Mouse (Mus musculus): Measurements from ENCODE around the gene Tpk1. TPM values are rescaled to one million over a fixed set of nuclear protein-coding genes. Genes with fewer than 3 reads are reported as not detected.
"Not testable (repeated sequence)": the region's sequence is repeated elsewhere in the genome, so short reads cannot be mapped to it uniquely, and the experiment has no call there.

The Tpk1 gene
- total RNA-seq, 1 experiment from 2014 or later, result 11.8 TPM

- DNase-seq, result no peak
Measured at GRCm38 (mm10) chr6:43642375-43642774, 23.7 kb downstream of the Tpk1 start.

GRCm38 (mm10) chr6:43640621-43641020 lies 25.5 kb downstream of the Tpk1 start:
- DNase-seq, result no peak

GRCm38 (mm10) chr6:43638865-43639264 lies 27.2 kb downstream of the Tpk1 start:
- DNase-seq, result no peak

- DNase-seq, result no peak
Measured at GRCm38 (mm10) chr6:43638119-43638518, 28.0 kb downstream of the Tpk1 start.

- no peak for DNase-seq
Measured at GRCm38 (mm10) chr6:43636980-43637638, 29.0 kb downstream of the Tpk1 start.

- no peak for DNase-seq
Measured at GRCm38 (mm10) chr6:43633308-43633963, 32.6 kb downstream of the Tpk1 start.

- DNase-seq, result no peak
Measured at GRCm38 (mm10) chr6:43632871-43633270, 33.2 kb downstream of the Tpk1 start.

- not testable (repeated sequence) for DNase-seq
Measured at GRCm38 (mm10) chr6:43623448-43623847, 42.6 kb downstream of the Tpk1 start.

GRCm38 (mm10) chr6:43619258-43619657 lies 46.8 kb downstream of the Tpk1 start:
- DNase-seq, result no peak

- no peak for DNase-seq
Measured at GRCm38 (mm10) chr6:43611770-43612169, 54.3 kb downstream of the Tpk1 start.

GRCm38 (mm10) chr6:43590841-43591541 lies 75.1 kb downstream of the Tpk1 start:
- DNase-seq, result no peak

- DNase-seq, result no peak
Measured at GRCm38 (mm10) chr6:43585274-43585673, 80.8 kb downstream of the Tpk1 start.

- no peak for DNase-seq
Measured at GRCm38 (mm10) chr6:43581809-43582208, 84.3 kb downstream of the Tpk1 start.

- DNase-seq, result no peak
Measured at GRCm38 (mm10) chr6:43567885-43568284, 98.2 kb downstream of the Tpk1 start.

- no peak for DNase-seq
Measured at GRCm38 (mm10) chr6:43562474-43562873, 103.6 kb downstream of the Tpk1 start.

GRCm38 (mm10) chr6:43551410-43551809 lies 114.7 kb downstream of the Tpk1 start:
- DNase-seq, result no peak

GRCm38 (mm10) chr6:43546537-43546936 lies 119.5 kb downstream of the Tpk1 start:
- DNase-seq, result no peak

GRCm38 (mm10) chr6:43537252-43537870 lies 128.7 kb downstream of the Tpk1 start:
- no peak for DNase-seq

GRCm38 (mm10) chr6:43535459-43535858 lies 130.6 kb downstream of the Tpk1 start:
- DNase-seq, result no peak

GRCm38 (mm10) chr6:43533323-43533722 lies 132.8 kb downstream of the Tpk1 start:
- DNase-seq, result no peak

GRCm38 (mm10) chr6:43532822-43533221 lies 133.3 kb downstream of the Tpk1 start:
- DNase-seq, result no peak

- no peak for DNase-seq
Measured at GRCm38 (mm10) chr6:43531996-43532395, 134.1 kb downstream of the Tpk1 start.

GRCm38 (mm10) chr6:43528996-43529395 lies 137.1 kb downstream of the Tpk1 start:
- DNase-seq, result no peak
